Mouse (Mus musculus) right cerebral cortex, postnatal 14 days (tissue): Measurements from ENCODE around the gene Arhgef2.
A peak's percentile ranks its signal among the peaks of the same experiment; 100 is the strongest.
"Not testable (repeated sequence)": the region's sequence is repeated elsewhere in the genome, so short reads cannot be mapped to it uniquely, and the experiment has no call there.

Experiments
- DNase-seq: peaks from one replicate; pipeline ENCODE4 v3.0.0; 2022

Gene Arhgef2

GRCm38 (mm10) chr3:88605666-88606065 lies at the start of gene Arhgef2:
TSS of gene Arhgef2 (plus strand) at chr3:88605966.
- not testable (repeated sequence) for DNase-seq

GRCm38 (mm10) chr3:88556616-88557015 lies 49.1 kb upstream of the Arhgef2 start:
- no peak for DNase-seq

GRCm38 (mm10) chr3:88559596-88559995 lies 46.2 kb upstream of the Arhgef2 start:
- no peak for DNase-seq

GRCm38 (mm10) chr3:88561989-88562388 lies 43.8 kb upstream of the Arhgef2 start:
- no peak for DNase-seq

GRCm38 (mm10) chr3:88563442-88563841 lies 42.3 kb upstream of the Arhgef2 start:
- DNase-seq = no peak

- DNase-seq = no peak
Measured at GRCm38 (mm10) chr3:88563966-88564365, 41.8 kb upstream of the Arhgef2 start.

GRCm38 (mm10) chr3:88566116-88566515 lies 39.6 kb upstream of the Arhgef2 start:
- no peak for DNase-seq

- no peak for DNase-seq
Measured at GRCm38 (mm10) chr3:88566536-88567061, 39.2 kb upstream of the Arhgef2 start.

GRCm38 (mm10) chr3:88567892-88568291 lies 37.9 kb upstream of the Arhgef2 start:
- no peak for DNase-seq

- no peak for DNase-seq
Measured at GRCm38 (mm10) chr3:88568615-88569014, 37.2 kb upstream of the Arhgef2 start.

GRCm38 (mm10) chr3:88569093-88569492 lies 36.7 kb upstream of the Arhgef2 start:
- no peak for DNase-seq

GRCm38 (mm10) chr3:88569694-88570093 lies 36.1 kb upstream of the Arhgef2 start:
- DNase-seq = no peak

- DNase-seq = no peak
Measured at GRCm38 (mm10) chr3:88570341-88570740, 35.4 kb upstream of the Arhgef2 start.

GRCm38 (mm10) chr3:88571856-88572255 lies 33.9 kb upstream of the Arhgef2 start:
- no peak for DNase-seq

GRCm38 (mm10) chr3:88572835-88573234 lies 32.9 kb upstream of the Arhgef2 start:
- DNase-seq = no peak

GRCm38 (mm10) chr3:88573810-88574209 lies 32.0 kb upstream of the Arhgef2 start:
- DNase-seq = no peak

- no peak for DNase-seq
Measured at GRCm38 (mm10) chr3:88575540-88575939, 30.2 kb upstream of the Arhgef2 start, which contains the start of gene Ssr2. TSS of gene Ssr2 (plus strand) at chr3:88575876.

GRCm38 (mm10) chr3:88577846-88578245 lies 27.9 kb upstream of the Arhgef2 start:
- not testable (repeated sequence) for DNase-seq

- no peak for DNase-seq
Measured at GRCm38 (mm10) chr3:88578498-88579424, 27.0 kb upstream of the Arhgef2 start.

GRCm38 (mm10) chr3:88579454-88580117 lies 26.2 kb upstream of the Arhgef2 start:
- peak; percentile 66 for DNase-seq

- DNase-seq = no peak
Measured at GRCm38 (mm10) chr3:88585769-88586168, 20.0 kb upstream of the Arhgef2 start.

GRCm38 (mm10) chr3:88586640-88587039 lies 19.1 kb upstream of the Arhgef2 start:
- DNase-seq = no peak

- no peak for DNase-seq
Measured at GRCm38 (mm10) chr3:88590246-88590645, 15.5 kb upstream of the Arhgef2 start.

GRCm38 (mm10) chr3:88591044-88591443 lies 14.7 kb upstream of the Arhgef2 start:
- no peak for DNase-seq
